In the genomic region with DNA sequence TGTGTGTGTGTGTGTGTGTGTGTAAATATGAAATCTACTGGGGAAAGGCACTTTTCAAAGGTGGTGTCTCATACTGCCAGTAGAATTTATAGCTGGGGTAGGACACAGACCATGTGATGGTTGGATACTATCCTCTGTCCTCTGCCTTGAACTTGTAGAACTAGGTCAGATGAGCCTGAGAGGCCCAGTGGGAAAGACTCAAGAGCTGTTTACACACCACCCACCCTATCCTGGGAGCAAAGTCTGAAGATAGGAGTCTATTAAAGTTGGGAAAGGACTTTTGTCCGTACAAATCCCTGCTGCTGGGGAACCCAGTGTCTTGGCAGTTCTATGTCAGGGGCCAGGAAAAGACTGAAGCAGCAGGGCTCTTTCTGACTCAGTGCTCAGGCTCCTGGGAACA, we compare ENCODE assay signal across 17 mouse cellular contexts. TPM values are rescaled to one million over a fixed set of nuclear protein-coding genes. Genes with fewer than 3 reads are reported as not detected.
"Had no signal": no experiment of that assay in that cellular context is flagged by ENCODE, and none has a peak within 500 bp of the region (broad histone marks: within the 10 kb centered on the region; RNA-seq: fewer than 3 reads in every experiment).

No protein-coding gene starts in this region.

- H3K4me2 ChIP-seq: hindbrain, embryonic 15.5 days; liver, embryonic 13.5 days; midbrain, embryonic 15.5 days; neural tube, embryonic 13.5 days had no signal

- H3K36me3 ChIP-seq: hindbrain, embryonic 15.5 days; limb, embryonic 10.5 days; liver, embryonic 13.5 days; midbrain, embryonic 10.5 days; midbrain, embryonic 15.5 days; neural tube, embryonic 13.5 days had no signal

- DNase-seq: kidney, adult 8-10 months; kidney, postnatal 25 days; liver, embryonic 13.5 days; lung, adult 2 months; lung, postnatal 4 days; right cerebral cortex, postnatal 14 days; thymus, adult 2 months; thymus, postnatal 25 days had no signal

- H3K27me3 ChIP-seq: hindbrain, embryonic 15.5 days; midbrain, embryonic 15.5 days; neural tube, embryonic 13.5 days had no signal

- ATAC-seq: inflammation-experienced regulatory T-cells, adult 6 months; lung, postnatal 0 days; midbrain, embryonic 15.5 days had no signal

- H3K27ac ChIP-seq: hindbrain, embryonic 15.5 days; layer of hippocampus, adult 2 months; limb, embryonic 10.5 days; liver, embryonic 13.5 days; midbrain, embryonic 10.5 days; midbrain, embryonic 15.5 days; neural tube, embryonic 13.5 days had no signal

- H3K9me3 ChIP-seq: hindbrain, embryonic 15.5 days; limb, embryonic 10.5 days; liver, embryonic 13.5 days; midbrain, embryonic 10.5 days; midbrain, embryonic 15.5 days had no signal

- H3K4me3 ChIP-seq: hindbrain, embryonic 15.5 days; layer of hippocampus, adult 2 months; limb, embryonic 10.5 days; liver, embryonic 13.5 days; midbrain, embryonic 10.5 days; midbrain, embryonic 15.5 days; neural tube, embryonic 13.5 days had no signal

- H3K9ac ChIP-seq: hindbrain, embryonic 15.5 days; liver, embryonic 13.5 days; midbrain, embryonic 15.5 days; neural tube, embryonic 13.5 days had no signal

- H3K4me1 ChIP-seq: liver, embryonic 13.5 days had no signal

RNA-seq across cellular contexts. Expression of gene Myo3b, which starts 3.6 kb away (rescaled TPM):
- polyA plus RNA-seq: limb, embryonic 10.5 days; liver, embryonic 13.5 days; midbrain, embryonic 10.5 days; small intestine, adult 2 months had no signal
